Mouse (Mus musculus) olfactory bulb, adult 2 months (tissue): Measurements from ENCODE around the gene Ccm2. TPM values are rescaled to one million over a fixed set of nuclear protein-coding genes. Genes with fewer than 3 reads are reported as not detected.
"Not testable (repeated sequence)": the region's sequence is repeated elsewhere in the genome, so short reads cannot be mapped to it uniquely, and the experiment has no call there.

Experiments used
- H3K27ac ChIP-seq: fragments of 200-500 bp; 2 replicates; pipeline ENCODE4 v1.5.1; 2012; ENCODE audit warnings: low read depth, low read length; ENCODE audit not compliant: insufficient read depth
- H3K4me1 ChIP-seq: fragments of 200-500 bp; 2 replicates; pipeline ENCODE4 v1.6.1; 2012; ENCODE audit warnings: low read length; ENCODE audit not compliant: control insufficient read depth, insufficient read depth
- H3K4me3 ChIP-seq: fragments of 200-500 bp; 2 replicates; pipeline ENCODE4 v1.5.1; 2012; ENCODE audit warnings: mild to moderate bottlenecking, low read depth, low read length, moderate library complexity; ENCODE audit not compliant: insufficient read depth
- CTCF ChIP-seq: fragments of 200-500 bp; IDR thresholded peaks from 2 replicates; pipeline ENCODE4 v1.5.1; 2012; ENCODE audit warnings: low read depth, mild to moderate bottlenecking, low read length, moderate library complexity; ENCODE audit not compliant: insufficient read depth
- POLR2A ChIP-seq: fragments of 200-500 bp; IDR thresholded peaks from 2 replicates; pipeline ENCODE4 v1.6.1; 2012; ENCODE audit warnings: mild to moderate bottlenecking, low read depth, low read length, moderate library complexity; ENCODE audit not compliant: insufficient read depth
- WGBS: fragments of 180-500 bp; shearing (Covaris S2); methylation state at CpG from one replicate; pipeline ENCODE4 v1.1.7; 2018; 5-methylcytosine and 5-hydroxymethylcytosine counted together
- polyA plus RNA-seq: library from polyadenylated mRNA; stranded (reverse); fragments of >200 nt; gene quantifications from 2 replicates; pipeline ENCODE4 v1.2.4, GENCODE M21; 2012; ENCODE audit warnings: low replicate concordance; ENCODE audit not compliant: missing spikeins, insufficient read depth, insufficient read length

Gene Ccm2
- polyA plus RNA-seq, 1 experiment = not detected

GRCm38 (mm10) chr11:6519491-6520033 is 27.1 kb upstream of the Ccm2 start:
- TF ChIP-seq CTCF = no peak
- no peak for TF ChIP-seq POLR2A
- Histone ChIP-seq H3K4me3 (no peak overlapping the region), H3K27ac (no peak overlapping the region), H3K4me1 (0 out of 2 replicates have a peak, but pooled peaks cover 5% of the 10 kb centered on the region)
- WGBS = 82% methylated on average over 11 of the region's 11 CpGs

- 83% methylated on average over 7 of the region's 7 CpGs for WGBS
- H3K4me3 ChIP-seq = no peak within 1 kb of the TSS
- TF ChIP-seq POLR2A (no peak), CTCF (no peak)
- no peak within 1 kb of the TSS for H3K27ac ChIP-seq
- H3K4me1 ChIP-seq = no peaks in the 10 kb centered on the region
Measured at GRCm38 (mm10) chr11:6520507-6521173, 26.0 kb upstream of the Ccm2 start, which contains the start of gene Myo1g. Gene Myo1g (minus strand): TSS chr11:6520965.

GRCm38 (mm10) chr11:6522782-6523525 is 23.7 kb upstream of the Ccm2 start:
- TF ChIP-seq POLR2A (no peak), CTCF (no peak)
- WGBS = 81% methylated on average over 9 of the region's 9 CpGs
- H3K4me3 ChIP-seq = no peak overlapping the region
- no peaks in the 10 kb centered on the region for H3K4me1 ChIP-seq
- H3K27ac ChIP-seq = no peak overlapping the region

GRCm38 (mm10) chr11:6523662-6524088 is 23.0 kb upstream of the Ccm2 start:
- Histone ChIP-seq H3K27ac (no peak overlapping the region), H3K4me1 (no peaks in the 10 kb centered on the region), H3K4me3 (no peak overlapping the region)
- WGBS = 77% methylated on average over 1 of the region's 1 CpGs
- TF ChIP-seq CTCF (no peak), POLR2A (no peak)

GRCm38 (mm10) chr11:6524165-6524879 is 22.4 kb upstream of the Ccm2 start:
- 93% methylated on average over 8 of the region's 8 CpGs for WGBS

GRCm38 (mm10) chr11:6524880-6525238 is 21.8 kb upstream of the Ccm2 start:
- WGBS = 74% methylated on average over 4 of the region's 4 CpGs
- Histone ChIP-seq H3K27ac (no peak overlapping the region), H3K4me1 (0 out of 2 replicates have a peak, but pooled peaks cover 2% of the 10 kb centered on the region), H3K4me3 (no peak overlapping the region)
- TF ChIP-seq CTCF (no peak), POLR2A (no peak)

More at GRCm38 (mm10) chr11:6524165-6524879, 22.4 kb upstream of the Ccm2 start:
- no peak for TF ChIP-seq POLR2A
- no peak for TF ChIP-seq CTCF
- Histone ChIP-seq H3K4me3 (no peak overlapping the region), H3K27ac (no peak overlapping the region), H3K4me1 (0 out of 2 replicates have a peak, but pooled peaks cover 2% of the 10 kb centered on the region)

- 24% methylated on average over 1 of the region's 1 CpGs for WGBS
- H3K4me1 ChIP-seq = 0 out of 2 replicates have a peak, but pooled peaks cover 2% of the 10 kb centered on the region
Measured at GRCm38 (mm10) chr11:6525241-6525640, 21.4 kb upstream of the Ccm2 start.

GRCm38 (mm10) chr11:6526526-6527255 is 20.0 kb upstream of the Ccm2 start:
- H3K4me3 ChIP-seq, H3K27ac ChIP-seq, H3K4me1 ChIP-seq: not testable (repeated sequence)
- WGBS = 62% methylated on average over 13 of the region's 16 CpGs

More at GRCm38 (mm10) chr11:6525241-6525640, 21.4 kb upstream of the Ccm2 start:
- TF ChIP-seq POLR2A (no peak), CTCF (no peak)
- H3K4me3 ChIP-seq = no peak overlapping the region
- no peak overlapping the region for H3K27ac ChIP-seq
